Mouse (Mus musculus): Measurements from ENCODE around the gene Lamb3. TPM values are rescaled to one million over a fixed set of nuclear protein-coding genes. Genes with fewer than 3 reads are reported as not detected.

The Lamb3 gene
- polyA plus RNA-seq, 1 experiment = not detected

DNA sequence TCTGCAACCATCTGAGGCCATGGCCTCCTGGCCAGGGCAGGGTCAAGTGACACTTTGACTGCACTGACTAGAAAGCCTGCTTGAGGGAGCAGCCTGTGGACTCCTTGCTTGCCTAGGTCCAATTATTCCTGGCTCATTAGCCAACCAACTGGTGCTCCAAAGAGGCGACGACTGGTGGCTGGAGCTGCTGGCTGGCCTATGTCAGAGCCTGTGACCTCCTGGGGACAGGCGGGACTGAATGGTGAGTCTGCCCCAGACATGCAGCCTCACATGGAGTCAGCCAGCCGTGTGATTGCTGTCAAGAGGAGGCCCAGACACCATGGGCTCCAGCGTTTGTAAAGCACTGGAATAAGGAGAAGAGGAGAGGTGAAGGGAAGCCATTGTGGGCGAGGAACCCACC is 153.7 kb downstream of the Lamb3 start:
- Histone ChIP-seq H3K27ac (ENCODE audit: insufficient read depth, low read depth, low read length) (no peak overlapping the region), H3K4me1 (ENCODE audit: control insufficient read depth, insufficient read depth, low read length) (peaks cover 29% of the 10 kb centered on the region), H3K4me3 (ENCODE audit: insufficient read depth, low read depth, low read length) (no peak overlapping the region)
- 61% methylated on average over 6 of the region's 6 CpGs for WGBS
- TF ChIP-seq CTCF (IDR thresholded peaks at IDR 0.05; ENCODE audit: insufficient read depth, low read depth, low read length) (no peak), POLR2A (IDR thresholded peaks at IDR 0.05; ENCODE audit: insufficient read depth, low read depth, low read length) (no peak)

DNA sequence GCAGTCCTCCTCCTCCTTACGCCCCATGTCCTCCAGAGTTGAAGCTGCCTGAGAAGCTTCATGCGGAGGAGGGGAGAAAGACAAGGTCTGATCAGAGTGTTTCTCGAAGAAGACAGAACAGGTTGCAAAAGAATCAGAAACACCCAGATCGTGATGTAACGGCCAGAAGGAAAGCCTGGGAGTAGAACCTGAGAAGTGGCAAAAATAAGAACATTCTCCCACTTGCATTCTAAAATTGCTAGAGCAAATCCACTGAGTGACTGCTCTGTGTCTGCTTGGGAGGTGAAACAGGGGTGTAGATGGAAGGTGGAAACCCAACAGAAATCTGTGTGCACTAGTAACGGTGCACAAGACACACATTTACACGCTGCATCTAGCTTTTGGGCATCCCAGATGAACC is 154.6 kb downstream of the Lamb3 start:
- WGBS = 89% methylated on average over 7 of the region's 7 CpGs
- H3K4me1 ChIP-seq (ENCODE audit: control insufficient read depth, insufficient read depth, low read length) = peaks cover 30% of the 10 kb centered on the region
- H3K27ac ChIP-seq (ENCODE audit: insufficient read depth, low read depth, low read length) = no peak overlapping the region
- no peak overlapping the region for H3K4me3 ChIP-seq (ENCODE audit: insufficient read depth, low read depth, low read length)
- TF ChIP-seq POLR2A (IDR thresholded peaks at IDR 0.05; ENCODE audit: insufficient read depth, low read depth, low read length) (no peak), CTCF (IDR thresholded peaks at IDR 0.05; ENCODE audit: insufficient read depth, low read depth, low read length) (no peak)

DNA sequence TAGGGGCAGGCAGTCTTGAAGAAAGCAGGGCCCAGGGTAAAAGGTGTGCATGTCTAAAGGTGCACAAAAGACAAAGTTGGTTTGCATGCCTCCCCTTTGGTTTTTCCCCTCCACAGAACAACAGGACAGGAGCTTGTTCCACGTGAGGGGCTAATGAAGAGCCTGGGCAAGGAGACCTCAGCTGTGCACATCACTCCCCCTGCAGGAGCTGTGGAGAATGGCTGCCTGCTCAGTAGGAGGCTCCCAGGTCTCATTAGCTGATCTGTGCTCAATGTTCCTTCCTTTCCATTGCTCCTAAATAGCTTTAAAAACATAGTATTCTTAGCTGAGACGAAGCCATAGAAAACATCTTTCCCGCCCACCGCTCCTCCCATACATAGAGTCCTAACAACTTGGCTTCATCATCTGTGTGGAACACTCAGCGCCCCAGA is 156.3 kb downstream of the Lamb3 start:
- Histone ChIP-seq H3K27ac (ENCODE audit: insufficient read depth, low read depth, low read length) (no peak overlapping the region), H3K4me3 (ENCODE audit: insufficient read depth, low read depth, low read length) (no peak overlapping the region), H3K4me1 (ENCODE audit: control insufficient read depth, insufficient read depth, low read length) (peaks cover 45% of the 10 kb centered on the region)
- TF ChIP-seq CTCF (IDR thresholded peaks at IDR 0.05; ENCODE audit: insufficient read depth, low read depth, low read length) (peak; percentile 70), POLR2A (IDR thresholded peaks at IDR 0.05; ENCODE audit: insufficient read depth, low read depth, low read length) (no peak)
- WGBS = 34% methylated on average over 5 of the region's 5 CpGs

DNA sequence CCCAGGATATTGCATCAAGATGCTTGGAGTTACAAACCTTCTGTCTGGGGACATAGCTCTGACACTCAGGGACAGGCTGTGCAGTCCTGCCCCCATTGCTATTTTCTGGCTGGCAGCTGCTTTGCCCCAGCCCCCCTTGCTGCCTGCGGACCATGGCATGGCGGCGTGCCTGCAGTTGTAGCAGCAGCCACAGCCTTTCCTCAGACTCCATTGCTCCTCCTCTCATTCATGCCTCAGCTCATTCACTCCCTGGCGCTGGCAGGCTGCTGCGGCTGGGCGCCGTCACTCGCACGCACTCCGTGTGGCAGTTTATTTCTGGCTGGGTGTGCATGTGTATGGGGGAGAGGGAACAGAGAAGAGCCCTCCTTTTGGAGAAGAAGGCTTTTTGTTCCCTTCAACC is 160.6 kb downstream of the Lamb3 start:
- Histone ChIP-seq H3K4me1 (ENCODE audit: control insufficient read depth, insufficient read depth, low read length) (peaks cover 33% of the 10 kb centered on the region), H3K4me3 (ENCODE audit: insufficient read depth, low read depth, low read length) (peak overlapping the region; percentile 36), H3K27ac (ENCODE audit: insufficient read depth, low read depth, low read length) (no peak overlapping the region)
- no peak for TF ChIP-seq CTCF (IDR thresholded peaks at IDR 0.05; ENCODE audit: insufficient read depth, low read depth, low read length)
- WGBS = 5% methylated on average over 10 of the region's 10 CpGs

DNA sequence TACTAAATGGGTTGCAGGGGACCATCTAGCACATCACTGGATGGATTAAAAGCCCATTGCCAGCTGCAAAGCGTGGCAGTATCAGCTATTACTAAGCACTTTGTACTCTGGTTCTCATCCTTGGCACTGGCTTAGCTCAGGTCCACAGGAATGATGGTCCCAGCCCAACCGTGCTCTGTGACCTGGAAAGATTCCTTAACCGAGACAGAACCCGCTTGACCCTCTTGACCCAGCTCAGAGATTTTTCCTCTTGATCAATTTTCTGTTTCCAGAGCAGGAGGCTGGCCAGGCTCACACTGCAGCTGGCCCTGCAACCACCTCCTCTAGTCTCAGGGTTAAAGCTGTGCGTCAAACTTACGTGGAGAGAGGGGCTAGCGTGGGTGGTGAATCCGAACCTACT is 161.6 kb downstream of the Lamb3 start:
- H3K4me3 ChIP-seq (ENCODE audit: insufficient read depth, low read depth, low read length) = peak overlapping the region; percentile 76
- no peak overlapping the region for H3K27ac ChIP-seq (ENCODE audit: insufficient read depth, low read depth, low read length)
- H3K4me1 ChIP-seq (ENCODE audit: control insufficient read depth, insufficient read depth, low read length) = peaks cover 26% of the 10 kb centered on the region
- WGBS = 25% methylated on average over 8 of the region's 8 CpGs
- TF ChIP-seq POLR2A (IDR thresholded peaks at IDR 0.05; ENCODE audit: insufficient read depth, low read depth, low read length) = no peak
- TF ChIP-seq CTCF (IDR thresholded peaks at IDR 0.05; ENCODE audit: insufficient read depth, low read depth, low read length) = no peak

DNA sequence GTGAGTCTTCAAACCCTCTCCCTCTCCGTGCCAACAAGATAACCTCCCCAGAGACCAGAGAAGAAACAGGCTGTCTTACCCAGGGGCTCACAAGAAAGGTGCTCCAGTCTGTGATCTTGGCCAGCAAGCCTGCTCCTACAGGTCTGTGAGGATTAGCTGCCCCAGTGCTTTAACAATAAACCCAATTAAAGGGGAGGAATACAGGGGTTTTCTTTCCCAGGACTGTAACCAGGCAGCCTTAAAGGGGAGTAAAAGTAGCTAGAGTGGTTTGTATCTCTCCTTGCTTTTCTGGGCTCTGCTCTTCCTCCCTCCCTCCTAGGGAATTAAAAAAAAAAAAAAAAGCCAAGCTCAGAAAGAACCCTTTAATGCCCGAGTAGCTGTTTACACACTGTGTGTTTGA is 162.6 kb downstream of the Lamb3 start, which contains the start of gene Camk1g:
Gene Camk1g, minus strand, starts transcription at position 203 of the 400 bp plus-strand sequence.
- Histone ChIP-seq H3K4me1 (ENCODE audit: control insufficient read depth, insufficient read depth, low read length) (peaks cover 25% of the 10 kb centered on the region), H3K4me3 (ENCODE audit: insufficient read depth, low read depth, low read length) (peak within 1 kb of the TSS; percentile 76), H3K27ac (ENCODE audit: insufficient read depth, low read depth, low read length) (peak within 1 kb of the TSS; percentile 85)
- WGBS = 4% methylated on average over 2 of the region's 2 CpGs
- no peak for TF ChIP-seq CTCF (IDR thresholded peaks at IDR 0.05; ENCODE audit: insufficient read depth, low read depth, low read length)
- peak; percentile 38; the same call in 1 of the 2 replicates for TF ChIP-seq POLR2A (IDR thresholded peaks at IDR 0.05; ENCODE audit: insufficient read depth, low read depth, low read length)

DNA sequence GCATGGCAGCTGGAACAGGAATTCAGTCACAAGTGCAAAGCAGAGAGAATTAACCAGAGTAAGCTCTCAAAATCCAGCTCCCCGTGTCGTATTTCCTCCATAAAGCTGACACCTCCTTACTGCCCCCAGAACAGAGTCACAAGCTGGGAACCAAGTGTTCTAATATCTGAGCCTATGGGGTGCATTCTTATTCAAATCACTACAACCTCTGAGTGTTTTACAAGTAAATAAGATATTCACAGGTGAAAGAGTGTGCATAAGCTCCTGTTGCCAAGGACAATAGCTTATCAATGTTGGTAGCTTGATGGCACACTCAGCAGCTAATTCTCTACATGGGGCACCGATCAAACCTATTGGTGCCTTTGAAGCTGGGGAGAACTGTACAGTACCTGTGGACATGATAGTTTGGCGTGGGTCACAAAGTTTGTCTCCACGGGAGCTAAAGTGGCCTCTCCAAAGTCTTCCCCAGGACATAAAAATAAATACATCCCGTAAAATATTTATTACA is 166.5 kb downstream of the Lamb3 start:
- H3K27ac ChIP-seq (ENCODE audit: insufficient read depth, low read depth, low read length) = no peak overlapping the region
- H3K4me1 ChIP-seq (ENCODE audit: control insufficient read depth, insufficient read depth, low read length) = peaks cover 10% of the 10 kb centered on the region
- H3K4me3 ChIP-seq (ENCODE audit: insufficient read depth, low read depth, low read length) = no peak overlapping the region
- TF ChIP-seq CTCF (IDR thresholded peaks at IDR 0.05; ENCODE audit: insufficient read depth, low read depth, low read length) (no peak), POLR2A (IDR thresholded peaks at IDR 0.05; ENCODE audit: insufficient read depth, low read depth, low read length) (no peak)
- 90% methylated on average over 6 of the region's 6 CpGs for WGBS

DNA sequence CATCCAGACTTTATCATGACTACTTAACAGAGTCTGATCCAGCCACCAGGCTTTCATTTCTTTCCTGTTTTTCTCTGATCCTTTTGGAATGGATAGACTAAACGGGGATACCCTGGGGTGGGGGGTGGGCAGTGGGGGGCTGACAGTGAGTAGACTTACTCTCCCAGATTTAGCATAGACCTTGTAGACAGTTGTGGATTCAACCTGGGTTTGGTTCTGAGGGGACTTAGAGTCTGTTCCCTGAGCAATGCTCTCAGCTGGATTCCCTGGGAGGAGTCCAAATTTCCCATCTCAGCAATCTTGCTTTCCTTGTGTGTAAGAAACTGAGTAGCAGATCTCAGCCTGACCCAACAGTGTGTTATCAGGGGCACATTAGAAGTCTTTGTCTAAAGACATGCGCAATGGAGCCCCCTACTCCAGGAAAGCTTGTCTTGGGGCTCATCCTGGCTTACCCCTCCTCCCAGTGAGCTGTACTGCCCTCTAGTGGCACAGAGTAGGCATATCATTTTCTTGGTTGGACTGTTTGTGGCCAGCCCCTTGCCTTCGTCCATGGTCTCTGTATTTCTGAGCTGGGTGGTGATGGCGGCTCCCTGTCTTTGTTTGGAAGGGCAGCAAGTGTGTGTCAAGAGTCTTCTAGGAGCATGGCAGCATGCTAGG is 169.1 kb downstream of the Lamb3 start:
- Histone ChIP-seq H3K27ac (ENCODE audit: insufficient read depth, low read depth, low read length) (no peak overlapping the region), H3K4me1 (ENCODE audit: control insufficient read depth, insufficient read depth, low read length) (peaks cover 5% of the 10 kb centered on the region), H3K4me3 (ENCODE audit: insufficient read depth, low read depth, low read length) (no peak overlapping the region)
- WGBS = 28% methylated on average over 4 of the region's 4 CpGs
- TF ChIP-seq CTCF (IDR thresholded peaks at IDR 0.05; ENCODE audit: insufficient read depth, low read depth, low read length) (peak; percentile 58), POLR2A (IDR thresholded peaks at IDR 0.05; ENCODE audit: insufficient read depth, low read depth, low read length) (no peak)

DNA sequence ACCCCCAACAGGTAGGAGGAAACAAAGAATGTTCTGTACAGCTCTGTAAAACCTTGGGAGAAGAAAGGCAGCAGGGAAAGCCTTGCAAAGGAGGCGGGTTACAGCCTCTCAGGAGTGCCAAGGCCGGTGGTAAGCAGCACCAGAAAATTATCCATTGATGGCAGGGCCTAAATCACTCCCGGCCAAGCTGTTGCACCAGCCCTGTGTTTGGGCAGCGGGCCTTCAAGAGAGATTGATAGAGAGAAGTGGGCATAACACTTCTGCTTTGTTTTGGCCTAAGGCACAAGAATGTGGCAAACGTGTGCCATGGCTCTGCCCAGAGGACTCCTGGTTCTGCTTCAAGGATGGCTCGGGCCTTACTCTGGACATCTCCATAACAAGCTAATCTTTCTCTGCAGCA is 172.1 kb downstream of the Lamb3 start:
- no peak overlapping the region for H3K4me3 ChIP-seq (ENCODE audit: insufficient read depth, low read depth, low read length)
- 71% methylated on average over 6 of the region's 6 CpGs for WGBS
- TF ChIP-seq CTCF (IDR thresholded peaks at IDR 0.05; ENCODE audit: insufficient read depth, low read depth, low read length) (no peak), POLR2A (IDR thresholded peaks at IDR 0.05; ENCODE audit: insufficient read depth, low read depth, low read length) (no peak)
- H3K27ac ChIP-seq (ENCODE audit: insufficient read depth, low read depth, low read length) = no peak overlapping the region
- peaks cover 13% of the 10 kb centered on the region for H3K4me1 ChIP-seq (ENCODE audit: control insufficient read depth, insufficient read depth, low read length)

Measured in olfactory bulb, adult 2 months (tissue).